Mouse (Mus musculus) monocyte, adult 2 months (primary cell): ENCODE results near the gene Ssbp2.

Experiments
- DNase-seq, 2 experiments: peaks; one replicate each; pipeline ENCODE4 v3.0.0; 2022; ENCODE audit warnings: low spot score in 2 of 2, low read depth in 1 of 2

Ssbp2 gene

GRCm38 (mm10) chr13:91520968-91521367 lies 60.9 kb downstream of the Ssbp2 start:
- DNase-seq: no peak

- no peak for DNase-seq
These were observed 66.0 kb downstream of the Ssbp2 start for GRCm38 (mm10) chr13:91526058-91526457.

- DNase-seq: no peak
These were observed 69.7 kb downstream of the Ssbp2 start for GRCm38 (mm10) chr13:91529821-91530220.

GRCm38 (mm10) chr13:91536711-91537110 lies 76.6 kb downstream of the Ssbp2 start:
- no peak for DNase-seq

- DNase-seq: no peak
These were observed 80.3 kb downstream of the Ssbp2 start for GRCm38 (mm10) chr13:91540145-91541068.

GRCm38 (mm10) chr13:91541069-91541429 lies 81.0 kb downstream of the Ssbp2 start:
- no peak for DNase-seq

GRCm38 (mm10) chr13:91543555-91543954 lies 83.5 kb downstream of the Ssbp2 start:
- DNase-seq: no peak

GRCm38 (mm10) chr13:91564047-91564446 lies 104.0 kb downstream of the Ssbp2 start:
- no peak for DNase-seq

GRCm38 (mm10) chr13:91564755-91565154 lies 104.7 kb downstream of the Ssbp2 start:
- DNase-seq: no peak

GRCm38 (mm10) chr13:91581504-91581903 lies 121.4 kb downstream of the Ssbp2 start:
- no peak for DNase-seq

- no peak for DNase-seq
These were observed 122.1 kb downstream of the Ssbp2 start for GRCm38 (mm10) chr13:91582212-91582611.

- no peak for DNase-seq
These were observed 126.3 kb downstream of the Ssbp2 start for GRCm38 (mm10) chr13:91586368-91586767.

- no peak for DNase-seq
These were observed 128.4 kb downstream of the Ssbp2 start for GRCm38 (mm10) chr13:91588475-91588874.

- DNase-seq: no peak
These were observed 131.8 kb downstream of the Ssbp2 start for GRCm38 (mm10) chr13:91591863-91592262.

GRCm38 (mm10) chr13:91595284-91595683 lies 135.2 kb downstream of the Ssbp2 start:
- DNase-seq: no peak

- DNase-seq: peak in 1 of 2 experiments; percentile 14
These were observed 139.5 kb downstream of the Ssbp2 start for GRCm38 (mm10) chr13:91599594-91599993.

GRCm38 (mm10) chr13:91605043-91605840 lies 145.2 kb downstream of the Ssbp2 start:
- no peak for DNase-seq

- DNase-seq: no peak
These were observed 150.5 kb downstream of the Ssbp2 start for GRCm38 (mm10) chr13:91610601-91611000.

- no peak for DNase-seq
These were observed 151.8 kb downstream of the Ssbp2 start for GRCm38 (mm10) chr13:91611909-91612308.

GRCm38 (mm10) chr13:91612578-91612977 lies 152.5 kb downstream of the Ssbp2 start:
- DNase-seq: no peak

- no peak for DNase-seq
These were observed 156.0 kb downstream of the Ssbp2 start for GRCm38 (mm10) chr13:91616050-91616449.

GRCm38 (mm10) chr13:91616876-91617275 lies 156.8 kb downstream of the Ssbp2 start:
- no peak for DNase-seq
